Mouse (Mus musculus) kidney, postnatal 36 days (tissue): ENCODE measurements around the gene Ak7.

Experiments used
- DNase-seq, 2 experiments: peaks; one replicate each; pipeline ENCODE4 v3.0.0; 2021 to 2022; ENCODE audit warnings: mixed read lengths in 2 of 2

Gene Ak7

GRCm38 (mm10) chr12:105730851-105731460 is 25.2 kb downstream of the Ak7 start:
- DNase-seq, result no peak

GRCm38 (mm10) chr12:105733370-105734159 is 27.8 kb downstream of the Ak7 start:
- DNase-seq, result no peak

- no peak for DNase-seq
Measured at GRCm38 (mm10) chr12:105735226-105735888, 29.6 kb downstream of the Ak7 start.

GRCm38 (mm10) chr12:105735889-105736251 is 30.1 kb downstream of the Ak7 start:
- DNase-seq, result peak in 1 of 2 experiments; percentile 28

GRCm38 (mm10) chr12:105738316-105739096 is 32.7 kb downstream of the Ak7 start:
- peak in 1 of 2 experiments; percentile 19 for DNase-seq

GRCm38 (mm10) chr12:105739656-105740055 is 33.9 kb downstream of the Ak7 start:
- DNase-seq, result peak; percentile 55 to 77

GRCm38 (mm10) chr12:105748114-105748513 is 42.3 kb downstream of the Ak7 start:
- no peak for DNase-seq

GRCm38 (mm10) chr12:105753813-105754212 is 48.0 kb downstream of the Ak7 start:
- peak; percentile 71 to 79 for DNase-seq

- DNase-seq, result peak; percentile 91 to 92
Measured at GRCm38 (mm10) chr12:105757816-105758497, 52.2 kb downstream of the Ak7 start.

GRCm38 (mm10) chr12:105758911-105759310 is 53.1 kb downstream of the Ak7 start:
- DNase-seq, result peak; percentile 55 to 62

GRCm38 (mm10) chr12:105759849-105760478 is 54.2 kb downstream of the Ak7 start:
- DNase-seq, result no peak

GRCm38 (mm10) chr12:105761171-105761570 is 55.4 kb downstream of the Ak7 start:
- DNase-seq, result peak in 1 of 2 experiments; percentile 37

- no peak for DNase-seq
Measured at GRCm38 (mm10) chr12:105761629-105762028, 55.9 kb downstream of the Ak7 start.

- no peak for DNase-seq
Measured at GRCm38 (mm10) chr12:105769700-105770099, 63.9 kb downstream of the Ak7 start.

GRCm38 (mm10) chr12:105774871-105775270 is 69.1 kb downstream of the Ak7 start:
- DNase-seq, result peak; percentile 35 to 45

- DNase-seq, result no peak
Measured at GRCm38 (mm10) chr12:105777651-105778050, 71.9 kb downstream of the Ak7 start.

- DNase-seq, result peak; percentile 90 to 92
Measured at GRCm38 (mm10) chr12:105784196-105784999, 78.6 kb downstream of the Ak7 start, which contains the start of gene Papola. Gene Papola (plus strand): TSS chr12:105784694.

- DNase-seq, result peak; percentile 80 to 86
Measured at GRCm38 (mm10) chr12:105785000-105785774, 79.4 kb downstream of the Ak7 start.

GRCm38 (mm10) chr12:105786113-105786512 is 80.3 kb downstream of the Ak7 start:
- no peak for DNase-seq

GRCm38 (mm10) chr12:105787626-105788025 is 81.8 kb downstream of the Ak7 start:
- no peak for DNase-seq
